Mouse (Mus musculus): Measurements from ENCODE around the gene Clcnka. TPM values are rescaled to one million over a fixed set of nuclear protein-coding genes. Genes with fewer than 3 reads are reported as not detected.

The Clcnka gene
- total RNA-seq, 2 experiments from 2014 or later, result not detected

DNA sequence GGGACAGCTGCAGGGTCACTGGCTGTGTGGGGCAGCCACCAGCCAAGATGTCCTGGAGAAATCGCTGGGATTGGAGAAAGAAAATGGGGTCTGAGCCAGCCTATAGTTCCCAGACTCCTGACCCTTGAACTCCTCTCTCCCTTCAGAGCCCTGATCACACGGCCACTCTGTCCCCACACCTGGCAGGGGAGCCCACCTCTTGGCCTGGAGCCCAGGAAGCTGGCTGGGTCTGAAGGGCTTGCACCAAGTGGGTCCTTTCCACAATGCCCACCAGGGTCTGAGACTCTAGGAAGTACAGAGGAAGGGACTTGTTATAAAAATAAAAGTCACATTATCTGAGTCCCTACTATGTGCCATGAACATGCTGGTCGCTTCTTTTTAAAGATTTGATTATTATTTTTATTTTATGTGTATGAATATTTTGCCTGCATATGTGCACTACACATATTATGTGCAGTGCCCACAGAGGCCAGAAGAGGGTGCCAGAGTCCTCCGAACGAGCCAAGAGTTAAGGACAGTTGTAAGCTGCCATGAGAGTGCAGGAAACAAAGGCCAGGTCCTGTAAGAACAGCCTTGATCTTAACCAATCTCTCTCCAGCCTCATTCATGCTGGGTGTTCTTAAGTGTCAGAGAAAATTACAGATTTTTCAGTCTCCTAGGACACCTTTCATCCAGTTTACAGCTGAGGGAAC, 11.3 kb downstream of the Clcnka start:
- intact Hi-C loops (cut with DNase I), result loop anchor here (10.0 kb wide), 1 partner anchor 458 kb away; the partner anchor contains the start of gene Ctrc
- DNase-seq (ENCODE audit: low spot score), result no peak

GRCm38 (mm10) chr4:141386150-141386549, 12.4 kb downstream of the Clcnka start:
- DNase-seq (ENCODE audit: low spot score), result no peak
- intact Hi-C loops (cut with DNase I), result loop anchor here (10.0 kb wide), 1 partner anchor 459 kb away; the partner anchor contains the start of gene Ctrc

DNA sequence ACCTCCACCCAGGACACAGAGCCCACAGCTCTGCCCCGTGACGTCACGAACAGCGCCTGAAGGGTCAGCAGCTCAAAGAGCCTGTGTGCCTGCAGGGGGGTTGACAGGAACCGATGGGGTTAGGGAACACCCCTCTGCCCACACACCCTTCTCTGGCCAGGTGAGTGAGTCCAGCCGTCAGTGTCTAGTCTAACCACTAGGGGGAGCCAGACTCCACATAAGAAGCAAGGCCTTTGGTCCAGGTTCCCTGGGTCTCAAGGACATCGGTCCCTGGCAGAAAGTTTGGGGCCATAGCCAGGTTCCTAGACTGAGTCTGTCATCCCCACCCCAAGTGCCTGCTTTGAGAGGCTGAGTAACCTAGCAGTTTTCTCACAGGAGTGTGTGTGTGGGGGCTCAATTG, 13.2 kb downstream of the Clcnka start:
- DNase-seq (ENCODE audit: low spot score), result no peak
- intact Hi-C loops (cut with DNase I), result loop anchor here (10.0 kb wide), 1 partner anchor 460 kb away; the partner anchor contains the start of gene Ctrc

GRCm38 (mm10) chr4:141382406-141382805, 16.1 kb downstream of the Clcnka start:
- no peak for DNase-seq (ENCODE audit: low spot score)
- intact Hi-C loops (cut with DNase I), result loop anchor here (10.0 kb wide), 1 partner anchor 462 kb away; the partner anchor contains the start of gene Ctrc

DNA sequence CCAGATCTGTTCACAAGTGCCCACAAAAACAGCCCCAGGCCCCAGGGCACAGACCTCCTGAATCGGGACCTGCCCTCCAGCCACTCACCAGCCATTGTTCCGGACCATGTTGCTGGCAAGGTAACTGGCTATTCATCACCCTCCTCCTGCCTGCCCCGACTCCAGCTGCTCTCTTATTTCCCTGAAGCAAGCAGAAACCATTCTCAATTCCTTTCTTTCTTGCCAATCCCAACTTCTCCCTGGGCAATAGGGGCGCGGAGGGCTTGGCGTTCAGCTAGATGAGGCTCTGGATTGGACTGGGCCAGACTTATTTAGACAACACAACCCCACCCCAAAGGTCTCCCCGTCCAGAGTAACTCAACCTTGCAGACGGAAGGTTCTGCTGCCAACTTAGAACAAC, 18.9 kb downstream of the Clcnka start:
- intact Hi-C loops (cut with DNase I), result loop anchor here (10.0 kb wide), 1 partner anchor 465 kb away; the partner anchor contains the start of gene Ctrc
- no peak for DNase-seq (ENCODE audit: low spot score)

DNA sequence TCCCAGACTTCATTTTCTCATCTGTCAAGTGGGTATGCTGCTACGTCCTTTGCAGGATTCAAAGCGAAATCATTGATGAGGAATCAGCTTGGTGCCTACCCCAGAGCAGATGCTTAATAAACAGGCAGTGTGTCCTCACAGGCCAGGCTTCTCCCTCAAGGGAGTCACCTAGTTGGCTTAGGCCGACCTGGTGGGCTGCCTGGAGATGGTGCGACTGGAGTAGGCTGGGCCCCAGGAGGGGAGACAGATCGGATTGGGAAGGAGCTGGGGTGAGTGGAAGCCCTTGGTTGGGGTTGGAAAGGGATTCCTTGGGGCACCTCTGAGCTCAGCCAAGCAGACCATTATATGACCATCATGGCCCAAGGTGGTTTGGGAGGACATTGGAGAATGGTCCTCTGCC, 26.1 kb downstream of the Clcnka start:
- intact Hi-C loops (cut with DNase I), result no loop called here
- no peak for DNase-seq (ENCODE audit: low spot score)

GRCm38 (mm10) chr4:141367997-141368791, 30.3 kb downstream of the Clcnka start, which contains the start of gene Fam131c:
Fam131c (plus strand) TSS chr4:141368220.
- intact Hi-C loops (cut with DNase I), result no loop called here
- DNase-seq (ENCODE audit: low spot score), result no peak

- intact Hi-C loops (cut with DNase I), result no loop called here
- no peak for DNase-seq (ENCODE audit: low spot score)
These were observed 32.6 kb downstream of the Clcnka start for GRCm38 (mm10) chr4:141365876-141366275.

DNA sequence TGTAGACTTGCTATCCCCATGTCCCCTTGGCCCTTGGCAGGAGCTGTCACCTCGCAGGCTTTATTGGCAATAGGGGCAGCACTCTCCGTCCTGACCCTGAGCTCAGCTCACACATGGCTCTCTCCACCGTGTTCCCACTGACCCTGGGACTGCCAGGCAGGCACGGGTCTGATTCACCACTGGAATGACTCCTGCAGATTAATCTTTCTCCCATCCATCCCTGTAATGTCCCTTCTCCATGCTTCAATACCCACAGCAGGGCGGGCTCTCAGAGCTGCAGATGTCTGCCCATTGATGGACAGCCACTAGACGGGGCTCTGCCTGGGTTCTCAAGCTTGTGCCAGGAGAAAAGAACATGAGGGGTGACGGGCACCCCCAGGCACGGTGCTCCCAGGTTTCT, 33.4 kb downstream of the Clcnka start:
- intact Hi-C loops (cut with DNase I), result no loop called here
- DNase-seq (ENCODE audit: low spot score), result no peak

GRCm38 (mm10) chr4:141362937-141363548, 35.5 kb downstream of the Clcnka start:
- peak; percentile 42 for DNase-seq (ENCODE audit: low spot score)
- intact Hi-C loops (cut with DNase I), result loop anchor here (1.0 to 5.0 kb wide), 4 partner anchors 51 to 218 kb away; no protein-coding TSS in a partner anchor

DNA sequence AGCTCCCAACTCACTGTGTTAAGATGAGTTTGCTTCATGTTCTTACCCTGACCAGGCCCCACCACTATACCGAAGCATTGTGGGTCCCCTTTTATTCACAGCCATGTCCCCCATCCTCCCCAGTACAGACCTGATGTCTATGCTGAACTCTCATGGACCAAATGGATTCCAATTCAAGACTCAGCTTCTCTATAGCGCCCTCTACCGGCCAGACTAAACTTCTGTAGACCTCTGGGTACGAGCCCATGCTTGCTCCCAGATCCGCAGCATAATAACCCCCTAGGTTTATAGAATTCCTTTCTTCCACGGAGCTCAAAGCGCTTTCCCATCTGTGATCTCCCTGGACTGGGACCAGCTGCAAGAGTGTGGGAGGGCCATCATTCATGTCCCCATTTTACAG, 37.7 kb downstream of the Clcnka start:
- intact Hi-C loops (cut with DNase I), result loop anchor here (5.0 kb wide), 2 partner anchors 49 to 159 kb away; no protein-coding TSS in a partner anchor
- no peak for DNase-seq (ENCODE audit: low spot score)

GRCm38 (mm10) chr4:141359222-141359621, 39.3 kb downstream of the Clcnka start:
- no peak for DNase-seq (ENCODE audit: low spot score)
- intact Hi-C loops (cut with DNase I), result no loop called here

DNA sequence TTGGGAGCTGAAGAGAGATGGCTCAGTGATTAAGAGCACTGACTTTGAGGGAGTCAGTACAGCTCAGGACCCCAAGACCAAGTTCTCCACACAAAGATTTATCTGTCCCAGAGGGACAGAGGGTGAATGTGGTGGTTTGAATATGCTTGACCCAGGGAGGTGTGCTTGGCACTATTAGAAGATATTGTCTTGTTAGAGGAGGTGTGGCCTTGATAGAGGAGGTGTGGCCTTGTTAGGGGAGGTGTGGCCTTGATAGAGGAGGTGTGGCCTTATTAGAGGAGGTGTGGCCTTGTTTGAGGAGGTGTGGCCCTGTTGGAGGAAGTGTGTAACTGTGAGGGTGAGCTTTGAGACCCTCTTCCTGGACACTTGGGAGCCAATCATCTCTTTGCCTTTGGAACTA, 40.7 kb downstream of the Clcnka start:
- intact Hi-C loops (cut with DNase I), result no loop called here
- DNase-seq (ENCODE audit: low spot score), result no peak

DNA sequence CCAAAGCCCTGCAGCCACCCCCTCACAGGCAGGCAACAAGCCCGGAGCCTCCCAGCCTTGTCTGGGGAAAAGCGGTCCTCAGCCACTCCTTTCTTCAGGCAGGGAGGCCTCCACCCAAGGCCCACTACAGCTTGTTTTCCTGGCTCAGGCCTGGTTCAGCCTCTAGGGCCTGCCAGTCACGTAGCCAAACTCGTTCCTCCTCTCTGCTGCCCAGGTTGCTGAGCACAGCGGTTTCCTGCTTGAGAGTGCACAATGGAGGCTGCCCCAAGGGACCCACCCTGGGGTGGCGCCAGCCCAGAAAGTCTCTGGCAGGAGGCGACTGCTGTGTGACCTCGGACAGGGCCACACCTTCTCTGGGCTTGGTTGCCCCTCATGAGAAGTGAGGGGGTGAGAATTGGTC, 44.7 kb downstream of the Clcnka start:
- intact Hi-C loops (cut with DNase I), result loop anchor here (5.0 kb wide), 1 partner anchor 67 kb away; no protein-coding TSS in a partner anchor

DNA sequence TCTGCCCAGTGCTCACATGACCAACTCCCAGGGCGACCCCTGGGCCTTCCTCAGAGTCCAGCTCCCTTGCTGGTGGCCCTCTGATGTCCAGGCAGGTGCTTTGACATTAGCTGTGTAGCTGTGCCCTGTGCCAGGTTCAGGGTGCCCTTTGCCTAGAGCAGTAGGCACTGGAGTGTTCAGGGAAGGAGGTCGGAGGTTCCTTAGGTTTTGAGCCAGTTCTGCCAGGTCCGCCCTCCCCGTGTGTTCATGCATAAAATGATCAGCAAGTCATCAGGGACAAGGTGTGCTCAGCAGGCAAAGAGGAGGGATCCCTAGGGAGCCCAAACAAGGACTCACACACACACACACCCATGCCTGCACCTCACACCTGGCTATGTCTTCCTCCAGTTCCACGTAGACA, 45.5 kb downstream of the Clcnka start:
- intact Hi-C loops (cut with DNase I), result loop anchor here (5.0 kb wide), 1 partner anchor 66 kb away; no protein-coding TSS in a partner anchor
- no peak for DNase-seq (ENCODE audit: low spot score)

More for the DNA sequence above, 44.7 kb downstream of the Clcnka start:
- peak; percentile 52 for DNase-seq (ENCODE audit: low spot score)

- intact Hi-C loops (cut with DNase I), result loop anchor here (5.0 kb wide), 1 partner anchor 65 kb away; no protein-coding TSS in a partner anchor
- no peak for DNase-seq (ENCODE audit: low spot score)
These were observed 46.6 kb downstream of the Clcnka start for GRCm38 (mm10) chr4:141351972-141352371.

DNA sequence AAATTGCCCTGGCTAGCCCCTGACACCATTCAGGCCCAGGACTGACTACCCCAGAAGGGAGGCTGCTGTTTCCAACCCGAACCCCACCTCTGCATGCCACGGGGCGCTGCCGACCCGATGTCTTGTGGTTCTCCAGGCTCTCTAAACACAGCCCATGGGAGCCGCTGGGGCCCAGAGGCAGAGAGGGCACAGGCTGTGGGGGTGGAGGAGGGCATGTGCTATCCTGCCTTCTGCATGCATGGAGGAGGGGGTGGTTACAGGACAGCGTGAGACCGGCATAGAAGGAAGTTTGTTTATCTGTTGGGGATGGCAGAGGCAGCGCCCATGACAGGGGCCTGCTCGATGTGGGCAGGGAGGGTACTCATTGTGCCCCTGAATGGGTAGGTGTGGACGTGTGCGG, 48.5 kb downstream of the Clcnka start:
- intact Hi-C loops (cut with DNase I), result loop anchor here (5.0 kb wide), 1 partner anchor 63 kb away; no protein-coding TSS in a partner anchor
- no peak for DNase-seq (ENCODE audit: low spot score)

- no peak for DNase-seq (ENCODE audit: low spot score)
- intact Hi-C loops (cut with DNase I), result no loop called here
These were observed 49.9 kb downstream of the Clcnka start for GRCm38 (mm10) chr4:141348616-141349015.

DNA sequence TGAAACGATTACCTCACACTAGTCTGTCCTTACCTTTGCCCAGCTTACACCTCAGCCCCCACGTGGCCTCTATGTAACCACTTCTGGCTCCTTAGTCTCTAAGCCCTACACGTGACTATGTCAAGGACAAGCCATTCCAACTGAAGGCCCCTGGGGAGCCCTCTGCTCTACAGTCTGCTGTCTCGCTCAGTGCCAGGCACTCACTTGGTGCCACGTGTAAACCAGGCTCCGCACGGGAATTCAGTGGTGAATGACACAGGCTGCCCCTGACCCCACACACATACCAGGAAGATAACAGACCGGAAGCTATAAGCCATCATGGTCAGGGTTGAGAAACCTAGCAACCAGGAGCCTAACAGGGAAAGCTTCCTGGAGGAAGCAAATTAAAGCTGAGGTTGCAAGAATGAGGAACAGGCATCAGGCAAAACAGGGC, 51.1 kb downstream of the Clcnka start:
- intact Hi-C loops (cut with DNase I), result no loop called here
- no peak for DNase-seq (ENCODE audit: low spot score)

DNA sequence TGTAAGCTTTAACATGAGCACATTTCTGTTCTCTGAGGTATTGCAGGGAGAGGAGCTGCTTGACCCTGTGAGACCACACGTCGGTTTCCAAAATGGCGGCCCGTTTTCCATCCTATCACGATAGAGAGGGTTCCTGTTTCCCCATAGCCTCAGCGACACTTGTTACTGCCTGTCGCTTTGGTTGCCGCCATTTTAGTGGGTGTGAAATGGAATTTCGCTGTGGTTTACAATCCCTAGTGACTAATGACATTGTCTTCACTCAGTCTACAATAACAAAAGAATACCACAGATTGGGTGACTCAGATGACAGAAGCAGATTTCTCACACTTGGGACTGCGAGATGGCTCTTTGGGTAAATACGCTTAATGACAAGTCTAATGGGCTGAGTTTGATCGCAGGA, 53.3 kb downstream of the Clcnka start:
- intact Hi-C loops (cut with DNase I), result no loop called here
- DNase-seq (ENCODE audit: low spot score), result no peak

Data from heart, postnatal 25 days (tissue).